Mouse (Mus musculus): ENCODE measurements around the gene Shc3. TPM values are rescaled to one million over a fixed set of nuclear protein-coding genes. Genes with fewer than 3 reads are reported as not detected.

The Shc3 gene
- polyA plus RNA-seq, 1 experiment = 0.21 TPM

DNA sequence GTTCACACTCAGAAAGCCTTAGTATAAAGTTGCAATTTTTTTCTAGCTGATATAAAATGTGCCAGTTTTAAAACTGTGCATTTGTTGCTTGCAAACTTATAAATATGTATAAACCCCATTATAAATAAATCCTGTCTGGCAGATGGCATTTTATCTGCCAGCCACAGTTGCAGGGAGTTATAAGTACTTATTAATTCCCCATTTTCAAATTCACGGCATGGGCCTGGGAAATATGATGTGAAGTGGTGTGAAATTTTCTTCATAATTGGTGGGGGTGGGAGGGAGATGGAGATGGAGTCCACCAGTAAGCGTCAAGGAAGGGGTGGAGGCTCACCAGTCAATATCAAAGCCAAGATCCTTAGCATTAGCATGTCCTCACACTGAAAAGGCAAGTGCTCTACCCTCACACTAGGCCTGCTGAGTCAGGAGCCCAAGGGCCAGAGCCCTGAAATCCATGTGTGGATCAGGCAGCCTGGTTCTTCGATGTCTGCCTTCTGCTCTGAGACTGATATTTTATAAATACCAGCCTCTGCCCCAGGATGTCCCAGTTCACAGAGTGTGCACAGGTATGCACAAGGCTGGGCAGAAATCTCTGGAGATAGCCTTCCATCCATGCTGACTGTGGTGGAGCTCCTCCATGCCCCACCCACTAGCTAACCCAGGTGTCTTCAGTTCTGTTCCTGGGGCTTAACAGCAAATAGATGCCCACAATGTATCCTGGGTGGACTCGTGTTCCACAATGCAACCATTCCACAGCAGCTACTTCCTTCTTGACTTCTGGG, 143.4 kb downstream of the Shc3 start:
- no peak for DNase-seq (ENCODE audit: low read depth, low spot score)
- 86% methylated on average over 4 of the region's 4 CpGs for WGBS

DNA sequence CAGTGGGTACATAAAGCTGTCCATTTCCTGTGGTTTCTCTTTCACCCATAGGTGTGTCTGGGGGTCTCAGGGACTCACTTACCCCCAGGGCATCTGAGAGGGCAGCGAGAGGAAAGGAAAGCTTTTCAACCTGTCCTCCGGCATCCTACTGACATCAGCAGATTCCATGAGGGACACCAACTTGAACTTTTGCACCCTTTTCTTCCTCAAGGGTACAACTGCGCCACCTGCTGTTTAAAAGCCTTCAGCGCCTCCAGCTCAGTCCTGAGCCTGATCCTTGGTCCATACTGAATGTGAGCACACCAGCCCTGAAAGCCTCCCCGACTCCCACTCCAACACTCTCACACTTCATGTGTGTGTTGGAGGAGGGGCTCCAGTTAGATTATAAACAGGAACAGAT, 144.6 kb downstream of the Shc3 start:
- WGBS = 11% methylated on average over 5 of the region's 5 CpGs
- DNase-seq (ENCODE audit: low read depth, low spot score) = peak; percentile 18

- no peak for DNase-seq (ENCODE audit: low read depth, low spot score)
- 76% methylated on average over 9 of the region's 9 CpGs for WGBS
Measured at GRCm38 (mm10) chr13:51423647-51424046, 145.6 kb downstream of the Shc3 start.

- 82% methylated on average over 9 of the region's 9 CpGs for WGBS
- no peak for DNase-seq (ENCODE audit: low read depth, low spot score)
Measured at GRCm38 (mm10) chr13:51420861-51421260, 148.4 kb downstream of the Shc3 start.

DNA sequence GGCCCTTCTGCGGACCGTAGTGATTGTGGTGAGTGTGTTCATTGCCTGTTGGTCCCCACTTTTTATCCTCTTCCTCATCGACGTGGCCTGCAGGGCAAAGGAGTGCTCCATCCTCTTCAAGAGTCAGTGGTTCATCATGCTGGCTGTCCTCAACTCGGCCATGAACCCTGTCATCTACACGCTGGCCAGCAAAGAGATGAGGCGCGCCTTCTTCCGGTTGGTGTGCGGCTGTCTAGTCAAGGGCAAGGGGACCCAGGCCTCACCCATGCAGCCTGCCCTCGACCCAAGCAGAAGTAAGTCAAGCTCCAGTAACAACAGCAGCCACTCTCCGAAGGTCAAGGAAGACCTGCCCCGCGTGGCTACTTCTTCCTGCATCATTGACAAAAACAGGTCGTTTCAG, 149.7 kb downstream of the Shc3 start:
- WGBS = 80% methylated on average over 15 of the region's 15 CpGs
- no peak for DNase-seq (ENCODE audit: low read depth, low spot score)

DNA sequence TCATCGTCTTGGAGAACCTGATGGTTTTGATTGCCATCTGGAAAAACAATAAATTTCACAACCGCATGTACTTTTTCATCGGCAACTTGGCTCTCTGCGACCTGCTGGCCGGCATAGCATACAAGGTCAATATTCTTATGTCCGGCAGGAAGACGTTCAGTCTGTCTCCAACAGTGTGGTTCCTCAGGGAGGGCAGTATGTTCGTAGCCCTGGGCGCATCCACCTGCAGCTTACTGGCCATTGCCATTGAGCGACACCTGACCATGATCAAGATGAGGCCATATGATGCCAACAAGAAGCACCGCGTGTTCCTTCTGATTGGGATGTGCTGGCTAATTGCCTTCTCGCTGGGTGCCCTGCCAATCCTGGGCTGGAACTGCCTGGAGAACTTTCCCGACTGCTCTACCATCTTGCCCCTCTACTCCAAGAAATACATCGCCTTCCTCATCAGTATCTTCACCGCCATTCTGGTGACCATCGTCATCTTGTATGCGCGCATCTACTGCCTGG, 150.2 kb downstream of the Shc3 start:
- 69% methylated on average over 19 of the region's 19 CpGs for WGBS
- DNase-seq (ENCODE audit: low read depth, low spot score) = no peak

GRCm38 (mm10) chr13:51418268-51418941, 150.8 kb downstream of the Shc3 start:
- peak; percentile 56 for DNase-seq (ENCODE audit: low read depth, low spot score)
- WGBS = 10% methylated on average over 20 of the region's 20 CpGs

DNA sequence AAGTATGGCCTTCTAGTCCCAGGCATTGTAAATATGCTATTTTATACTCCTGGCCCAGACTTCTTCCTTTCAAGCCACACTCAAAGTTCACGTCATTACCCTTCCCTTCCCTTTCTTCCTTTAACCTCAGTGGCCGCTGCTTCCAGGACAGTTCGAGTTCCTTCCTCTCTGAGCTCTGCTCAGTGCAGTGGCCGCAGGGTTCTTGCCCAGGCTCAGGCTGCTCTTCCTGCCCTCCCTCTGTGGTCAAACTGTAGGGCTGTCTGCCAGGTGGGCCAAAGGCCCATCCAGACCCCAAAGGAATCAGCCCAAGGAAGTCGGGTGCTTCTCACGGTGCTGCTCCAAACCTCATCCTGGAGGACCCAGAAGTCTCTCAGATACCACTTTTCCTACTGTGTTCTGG, 151.4 kb downstream of the Shc3 start:
- no peak for DNase-seq (ENCODE audit: low read depth, low spot score)
- WGBS = 53% methylated on average over 6 of the region's 6 CpGs

DNA sequence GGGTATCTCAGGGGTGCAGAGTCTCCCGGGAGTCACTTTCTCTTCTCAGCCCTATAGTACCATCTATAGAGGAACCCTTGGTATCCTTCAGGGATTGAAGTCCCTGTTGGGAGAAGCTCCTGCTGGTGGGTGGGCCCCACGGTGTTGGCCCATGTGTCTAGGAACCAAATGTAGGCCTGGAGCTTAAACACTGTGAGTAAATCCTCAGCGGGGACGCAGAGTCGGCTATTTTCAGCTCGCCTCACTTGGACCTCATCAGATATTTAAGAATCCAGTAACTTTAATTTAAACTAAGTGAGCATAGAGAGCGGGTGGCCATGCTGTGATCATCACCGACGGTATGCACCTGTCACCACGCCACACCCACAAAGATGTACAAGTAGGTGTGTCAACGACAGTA, 152.5 kb downstream of the Shc3 start:
- 56% methylated on average over 11 of the region's 11 CpGs for WGBS

DNA sequence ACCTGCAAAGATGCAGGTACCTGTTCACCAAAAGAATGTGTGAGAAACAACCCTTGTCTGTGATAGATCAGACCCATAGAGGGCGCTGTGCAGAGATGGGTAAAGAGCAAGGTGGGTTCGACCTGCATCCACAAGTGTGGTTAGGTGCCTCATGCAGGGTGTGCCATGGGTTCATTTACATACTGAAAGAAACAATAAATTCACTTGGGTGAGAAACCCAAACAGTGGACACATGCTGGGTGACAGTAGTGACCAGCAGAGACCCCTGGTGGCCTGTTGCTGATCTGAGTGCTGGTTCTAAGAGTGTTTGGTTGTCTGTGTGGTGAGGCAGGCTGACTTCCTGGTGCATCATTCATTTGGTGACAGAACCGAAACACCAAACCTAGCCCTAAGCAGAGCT, 155.8 kb downstream of the Shc3 start:
- no peak for DNase-seq (ENCODE audit: low read depth, low spot score)
- WGBS = 55% methylated on average over 3 of the region's 3 CpGs

More for the DNA sequence above, 152.5 kb downstream of the Shc3 start:
- no peak for DNase-seq (ENCODE audit: low read depth, low spot score)

- WGBS = 42% methylated on average over 12 of the region's 12 CpGs
- DNase-seq (ENCODE audit: low read depth, low spot score) = no peak
Measured at GRCm38 (mm10) chr13:51411696-51412430, 157.4 kb downstream of the Shc3 start.

GRCm38 (mm10) chr13:51411243-51411642, 158.0 kb downstream of the Shc3 start:
- DNase-seq (ENCODE audit: low read depth, low spot score) = no peak
- WGBS = 65% methylated on average over 9 of the region's 9 CpGs

DNA sequence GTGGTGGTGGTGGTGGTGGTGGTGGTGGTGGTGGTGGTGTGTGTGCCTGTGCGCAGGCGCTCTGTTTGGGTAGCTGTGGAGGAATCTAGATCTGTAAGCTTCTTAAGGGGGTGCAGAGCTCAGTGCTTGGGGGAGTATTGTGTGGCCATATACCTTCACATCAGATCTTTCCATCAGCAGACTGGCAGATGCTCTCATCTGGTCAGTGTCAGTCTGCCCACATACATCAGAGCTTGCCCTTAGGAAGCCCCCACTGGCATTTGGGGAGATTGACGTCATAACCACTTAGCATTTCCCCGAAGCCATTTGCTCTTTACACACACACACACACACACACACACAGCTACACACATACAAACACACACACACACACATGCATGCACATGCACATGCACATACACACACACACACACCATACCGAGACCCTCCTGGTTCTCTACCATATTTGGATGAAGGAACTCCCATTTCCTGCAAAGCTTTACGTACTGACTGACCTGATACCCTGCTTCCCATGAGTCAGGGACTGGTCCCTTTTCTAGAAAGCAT, 159.2 kb downstream of the Shc3 start:
- WGBS = 77% methylated on average over 6 of the region's 6 CpGs
- DNase-seq (ENCODE audit: low read depth, low spot score) = no peak

DNA sequence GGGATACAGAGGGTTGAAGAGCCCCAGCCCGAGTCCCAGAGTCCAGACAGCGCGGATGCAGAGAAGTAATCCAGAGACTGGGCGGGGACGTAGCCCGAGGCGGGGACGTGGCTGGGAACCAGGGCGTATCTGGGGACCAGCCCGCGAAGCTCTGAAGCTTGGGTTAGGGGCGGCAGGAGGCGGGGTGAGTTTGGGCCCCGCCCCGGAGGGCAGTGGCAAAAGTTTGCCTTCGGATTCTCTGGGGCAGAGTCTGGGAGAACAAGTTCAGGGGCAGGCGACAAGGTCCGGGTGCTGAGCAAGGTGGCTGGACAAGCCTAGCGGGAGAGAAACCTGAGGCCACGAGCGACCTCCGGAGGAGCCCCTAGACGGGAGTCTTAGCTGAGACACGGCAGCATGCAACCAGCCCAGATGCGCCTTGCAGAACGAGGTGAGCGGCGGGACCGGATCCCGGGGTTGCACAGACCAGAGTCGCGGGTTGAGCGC, 160.7 kb downstream of the Shc3 start, which contains the start of gene S1pr3:
Gene S1pr3, plus strand, starts transcription at position 121 of the 483 bp plus-strand sequence.
- WGBS = 2% methylated on average over 33 of the region's 33 CpGs
- no peak for DNase-seq (ENCODE audit: low read depth, low spot score)

DNA sequence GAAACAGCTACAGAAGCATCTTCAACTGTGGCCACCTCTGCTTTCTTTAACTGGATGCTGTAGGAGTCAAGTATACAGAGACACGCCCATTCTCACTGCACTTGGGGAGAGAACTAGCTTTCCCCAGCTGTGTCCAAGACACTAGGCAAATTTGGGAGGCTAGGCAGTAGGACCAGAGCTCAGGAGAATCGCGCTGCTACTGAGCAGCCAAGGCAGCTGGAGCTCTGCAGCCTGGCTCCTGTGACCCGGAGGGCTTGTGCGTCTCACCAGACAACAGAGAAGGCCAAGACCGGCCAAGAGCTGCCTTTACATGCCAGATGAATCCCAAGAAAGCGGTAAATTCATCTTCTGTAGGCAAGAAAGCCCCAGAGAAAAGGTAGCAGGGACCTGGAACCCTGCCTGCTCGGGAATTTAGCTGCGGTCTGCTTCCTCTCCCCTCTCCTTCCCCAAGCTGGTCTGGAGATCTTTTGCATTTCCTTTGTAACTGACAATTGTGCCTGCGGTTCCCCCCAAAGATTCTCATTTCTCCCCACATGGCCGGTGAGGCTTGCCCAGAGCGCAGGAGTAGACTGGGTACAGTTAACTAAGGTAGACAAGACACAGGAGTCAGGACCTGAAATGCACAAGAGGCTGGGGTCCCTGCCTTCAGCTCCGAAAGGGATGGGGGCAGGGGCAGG, 161.5 kb downstream of the Shc3 start:
- 44% methylated on average over 13 of the region's 13 CpGs for WGBS
- no peak for DNase-seq (ENCODE audit: low read depth, low spot score)

DNA sequence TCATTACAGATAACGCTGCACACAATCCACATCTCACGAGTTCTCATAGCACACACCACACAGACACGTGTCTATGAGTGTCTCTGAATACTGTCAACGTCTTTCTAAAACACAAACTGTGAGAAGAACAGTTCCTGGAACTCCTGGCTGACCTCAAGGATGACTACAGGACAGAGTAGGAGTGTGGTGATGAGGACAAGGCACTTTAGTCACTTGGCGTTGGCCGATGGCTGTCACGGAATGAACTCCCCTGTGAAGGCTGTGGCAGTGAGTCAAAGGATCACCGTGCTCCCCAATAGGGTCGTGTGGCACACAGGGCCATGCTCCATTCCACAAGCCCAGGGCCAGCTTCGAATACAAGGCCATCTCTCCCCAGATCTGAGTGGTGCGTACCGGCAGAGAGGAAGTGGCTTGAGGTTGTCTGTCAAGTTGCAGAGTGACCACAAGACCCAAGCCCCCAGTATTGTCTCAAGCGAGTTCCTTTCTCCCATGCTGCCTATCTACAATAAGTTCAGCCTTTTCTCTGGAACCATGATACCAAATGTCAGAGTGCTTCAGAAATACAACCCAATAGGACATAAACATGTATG, 163.4 kb downstream of the Shc3 start:
- no peak for DNase-seq (ENCODE audit: low read depth, low spot score)
- 86% methylated on average over 13 of the region's 13 CpGs for WGBS

- no peak for DNase-seq (ENCODE audit: low read depth, low spot score)
- WGBS = 80% methylated on average over 4 of the region's 4 CpGs
Measured at GRCm38 (mm10) chr13:51404566-51404965, 164.7 kb downstream of the Shc3 start.

DNA sequence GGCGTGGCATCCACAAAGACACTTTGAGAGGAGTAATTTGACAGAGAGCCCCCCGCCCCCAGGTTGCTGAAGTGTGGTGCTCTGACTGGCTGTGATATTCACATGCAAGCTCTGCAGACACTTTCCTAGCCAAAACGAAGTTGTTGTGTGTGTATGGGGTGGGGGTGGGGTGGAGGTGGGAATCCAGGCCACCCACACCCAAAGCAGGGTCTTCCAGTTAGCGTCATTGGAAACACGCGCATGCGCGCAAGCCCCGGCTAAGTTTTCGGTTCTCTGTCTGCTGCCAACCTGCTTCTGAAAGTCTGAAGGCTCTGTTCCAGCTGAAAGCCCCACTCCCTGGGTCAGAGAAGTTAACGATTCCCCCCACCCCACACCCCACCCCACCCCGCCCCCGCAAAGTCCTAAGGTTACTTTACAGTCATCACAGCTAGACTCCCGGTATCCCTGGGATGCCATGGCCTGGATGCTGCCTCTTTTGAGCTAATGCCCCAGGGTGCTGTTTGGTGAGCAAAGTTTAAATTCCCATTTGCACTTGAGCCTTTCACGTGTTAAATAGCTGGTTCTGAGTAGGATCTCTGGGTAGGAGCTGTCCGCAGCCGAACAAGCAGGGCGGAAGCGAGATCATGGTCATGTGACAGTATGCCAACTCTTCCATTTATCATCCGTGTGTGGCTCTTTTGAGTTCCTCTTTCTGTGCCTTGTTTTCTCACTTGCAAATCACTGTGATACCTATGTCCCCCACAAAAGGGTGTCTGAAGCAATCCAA, 168.3 kb downstream of the Shc3 start:
- no peak for DNase-seq (ENCODE audit: low read depth, low spot score)
- 14% methylated on average over 20 of the region's 20 CpGs for WGBS

All from large intestine, adult 2 months (tissue).